Mouse (Mus musculus): ENCODE measurements around the gene Daxx. TPM values are rescaled to one million over a fixed set of nuclear protein-coding genes. Genes with fewer than 3 reads are reported as not detected.

Daxx gene
- total RNA-seq, 2 experiments from 2014 or later: 10.2 to 11.7 TPM

GRCm38 (mm10) chr17:33920282-33921097, 11.3 kb downstream of the Daxx start:
- peak; percentile 67 for DNase-seq

- DNase-seq: no peak
These were observed 12.1 kb downstream of the Daxx start for GRCm38 (mm10) chr17:33921361-33921760.

GRCm38 (mm10) chr17:33924577-33925283, 15.5 kb downstream of the Daxx start:
- DNase-seq: no peak

GRCm38 (mm10) chr17:33925406-33926116, 16.3 kb downstream of the Daxx start:
- DNase-seq: no peak

- DNase-seq: no peak
These were observed 17.2 kb downstream of the Daxx start for GRCm38 (mm10) chr17:33926207-33926932.

- no peak for DNase-seq
These were observed 19.2 kb downstream of the Daxx start for GRCm38 (mm10) chr17:33928251-33928947.

GRCm38 (mm10) chr17:33929371-33930279, 20.4 kb downstream of the Daxx start, which contains the start of gene Rgl2:
TSS of gene Rgl2 (plus strand) at chr17:33929543.
- DNase-seq: peak; percentile 91

- DNase-seq: no peak
These were observed 21.3 kb downstream of the Daxx start for GRCm38 (mm10) chr17:33930280-33931158.

- DNase-seq: no peak
These were observed 22.1 kb downstream of the Daxx start for GRCm38 (mm10) chr17:33931159-33931866.

- DNase-seq: no peak
These were observed 22.7 kb downstream of the Daxx start for GRCm38 (mm10) chr17:33931947-33932346.

- DNase-seq: no peak
These were observed 23.2 kb downstream of the Daxx start for GRCm38 (mm10) chr17:33932448-33932847.

GRCm38 (mm10) chr17:33932970-33933369, 23.8 kb downstream of the Daxx start:
- no peak for DNase-seq

GRCm38 (mm10) chr17:33935422-33936055, 26.3 kb downstream of the Daxx start:
- DNase-seq: no peak

GRCm38 (mm10) chr17:33936993-33937392, 27.8 kb downstream of the Daxx start:
- no peak for DNase-seq

- DNase-seq: no peak
These were observed 29.6 kb downstream of the Daxx start for GRCm38 (mm10) chr17:33938783-33939182.

- peak; percentile 73 for DNase-seq
These were observed 31.1 kb downstream of the Daxx start, which contains the start of the genes Pfdn6 and Wdr46 for GRCm38 (mm10) chr17:33940206-33940805. TSS of gene Pfdn6 (minus strand) at chr17:33940343. TSS of gene Wdr46 (plus strand) at chr17:33940660.

GRCm38 (mm10) chr17:33940981-33941380, 31.8 kb downstream of the Daxx start:
- no peak for DNase-seq

Data from gastrocnemius, postnatal 25 days (tissue).